Mouse (Mus musculus) hindbrain, embryonic 15.5 days (tissue): ENCODE measurements around the gene Ros1. TPM values are rescaled to one million over a fixed set of nuclear protein-coding genes. Genes with fewer than 3 reads are reported as not detected.

Source experiments
- microRNA-seq: library from miRNA; unstranded; fragments of <30 nt; microRNA quantifications from one replicate; pipeline ENCODE4, GENCODE M21; 2016
- polyA plus RNA-seq: library from polyadenylated mRNA; unstranded; fragments of >200 nt; fragmentation: Nextera tagmentation; extraction: Ambion mirVana; gene quantifications from 2 replicates; pipeline ENCODE4 v1.2.1, GENCODE M21; 2015

Ros1 gene
- polyA plus RNA-seq, 1 experiment from 2014 or later = not detected

Small RNA genes within 50 kb of the gene (microRNA-seq; reads per million reads assigned to microRNA genes)
- not detected for gene Gm24084

Other genes starting within 250 kb of the Ros1 start
- 0.17 and 0.19 TPM in 2 replicates for gene Vgll2, start 172.7 kb downstream of the Ros1 start, polyA plus RNA-seq
- 20.0 and 22.2 TPM in 2 replicates for gene Dcbld1, start 38.4 kb upstream of the Ros1 start, polyA plus RNA-seq
- gene Gm26741, start 163.5 kb upstream of the Ros1 start, polyA plus RNA-seq = not detected in 2 replicates
- 26.6 and 27.8 TPM in 2 replicates for gene Gopc, start 186.9 kb upstream of the Ros1 start, polyA plus RNA-seq
- gene Nepn, start 193.7 kb upstream of the Ros1 start, polyA plus RNA-seq = not detected in 2 replicates
- 21.8 and 22.3 TPM in 2 replicates for gene Nus1, start 222.3 kb upstream of the Ros1 start, polyA plus RNA-seq